Mouse (Mus musculus) heart, postnatal 14 days (tissue): ENCODE results near the gene Sost. TPM values are rescaled to one million over a fixed set of nuclear protein-coding genes. Genes with fewer than 3 reads are reported as not detected.

Experiments
- DNase-seq, 2 experiments: peaks; one replicate each; pipeline ENCODE4 v3.0.0; 2021 to 2022
- intact Hi-C: fragments of 180-260 bp; cut with DNase I; formaldehyde crosslinking; loops from one replicate; pipeline ENCODE4 v1.15.1; 2025
- total RNA-seq, 2 experiments: library from RNA; stranded (reverse); gene quantifications; 2 replicates each; pipeline ENCODE4 v1.2.3; 2021

Sost gene
- total RNA-seq, 2 experiments from 2014 or later, result 0.68 to 1.3 TPM

DNA sequence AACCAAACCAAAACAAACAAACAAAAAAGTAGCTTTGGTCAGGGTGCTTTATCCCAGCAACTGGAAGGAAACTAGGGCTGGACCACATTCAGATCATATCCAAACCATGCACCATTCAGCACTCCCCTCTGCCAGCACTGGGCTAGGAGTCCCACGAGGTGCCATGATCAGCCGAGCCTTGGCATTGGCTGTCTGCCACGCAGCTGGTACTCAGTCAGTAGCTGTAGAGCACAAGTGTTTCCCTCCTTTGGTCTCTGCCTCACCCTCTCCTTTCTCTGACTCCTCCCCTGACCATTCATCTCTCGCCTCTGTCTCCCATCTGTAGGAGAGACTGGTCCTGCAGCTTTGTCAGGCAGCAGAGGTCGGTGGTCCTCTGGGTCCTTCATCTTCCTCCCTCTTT lies 9.3 kb downstream of the Sost start:
- no peak for DNase-seq
- intact Hi-C loops, result no loop called here

DNA sequence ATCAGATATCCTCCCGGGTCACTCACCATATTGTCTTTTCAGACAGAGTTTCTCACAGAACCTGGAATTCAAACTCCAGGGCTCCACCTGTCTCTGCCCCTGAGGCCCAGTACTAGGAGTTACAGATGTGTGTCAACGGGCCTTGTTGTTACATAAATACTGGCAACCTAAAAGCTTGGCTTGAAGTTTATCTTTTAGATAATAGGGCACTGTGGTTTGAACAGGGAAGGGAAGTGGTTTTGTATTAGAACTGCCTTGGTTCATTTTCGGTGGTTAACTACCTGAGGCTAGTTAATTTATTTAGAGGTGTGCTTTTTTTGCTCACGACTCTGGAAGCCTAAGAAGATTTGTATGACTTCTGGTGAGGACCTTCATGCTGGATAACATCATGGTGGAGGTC lies 13.4 kb downstream of the Sost start:
- intact Hi-C loops, result no loop called here
- DNase-seq, result no peak

DNA sequence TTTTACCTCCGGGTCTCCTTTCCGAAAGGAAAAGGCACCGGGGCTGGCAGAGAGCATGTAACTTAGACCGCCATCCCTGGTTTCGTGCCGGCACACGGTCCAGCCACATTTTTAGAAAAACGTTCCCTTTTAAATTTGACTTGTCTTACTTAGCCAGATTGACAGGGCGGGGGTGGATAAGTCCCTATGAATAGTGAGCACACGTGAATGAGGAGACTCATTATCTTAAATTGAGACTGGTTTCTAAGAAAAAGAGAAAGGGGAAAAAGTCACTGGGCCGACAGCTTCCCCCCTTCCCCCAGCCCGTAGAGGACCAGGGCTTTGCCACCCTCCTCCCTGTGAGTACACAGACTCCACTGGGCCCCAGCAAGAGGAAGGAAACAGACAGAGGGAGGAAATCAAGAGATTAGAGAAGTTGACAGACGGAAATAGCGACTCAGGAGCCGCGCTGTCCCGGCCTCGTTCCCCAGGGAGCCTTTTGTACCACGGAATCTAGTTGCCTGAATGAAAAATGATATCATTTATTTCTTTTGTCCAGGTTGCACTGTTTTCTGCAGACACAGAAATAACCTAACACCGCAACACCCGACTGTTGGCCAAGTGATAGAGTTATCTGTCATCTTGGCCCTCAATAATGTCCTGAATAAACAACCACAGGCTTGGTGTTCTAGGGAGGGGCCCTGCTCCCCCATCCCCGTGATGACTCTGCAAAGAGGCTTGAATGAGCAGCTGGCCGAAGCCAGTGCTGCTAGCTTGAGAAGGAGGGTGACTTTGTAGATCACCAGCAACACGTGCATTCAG lies 14.1 kb downstream of the Sost start:
- intact Hi-C loops, result no loop called here

DNA sequence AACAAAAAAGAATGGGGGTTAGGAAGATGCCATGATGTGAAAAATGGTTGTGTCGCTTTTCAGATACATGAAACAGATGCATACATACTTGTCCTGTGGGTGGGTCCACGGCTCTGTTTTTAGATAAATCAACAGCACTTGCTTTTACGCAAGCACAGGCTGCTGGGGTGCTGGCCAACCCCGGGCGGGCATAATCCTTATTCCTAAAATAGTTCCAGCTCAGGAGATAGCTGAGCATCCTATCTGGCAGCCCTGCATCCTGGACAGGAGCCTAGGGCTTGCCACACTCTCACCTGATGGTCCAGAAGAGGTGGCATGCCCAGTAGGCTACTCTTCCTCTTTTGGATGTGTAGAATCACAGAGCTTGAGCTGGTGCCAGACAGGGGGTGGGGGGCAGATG lies 16.8 kb downstream of the Sost start:
- intact Hi-C loops, result no loop called here
- DNase-seq, result no peak

More for the DNA sequence above, 14.1 kb downstream of the Sost start:
- DNase-seq, result peak; percentile 70

DNA sequence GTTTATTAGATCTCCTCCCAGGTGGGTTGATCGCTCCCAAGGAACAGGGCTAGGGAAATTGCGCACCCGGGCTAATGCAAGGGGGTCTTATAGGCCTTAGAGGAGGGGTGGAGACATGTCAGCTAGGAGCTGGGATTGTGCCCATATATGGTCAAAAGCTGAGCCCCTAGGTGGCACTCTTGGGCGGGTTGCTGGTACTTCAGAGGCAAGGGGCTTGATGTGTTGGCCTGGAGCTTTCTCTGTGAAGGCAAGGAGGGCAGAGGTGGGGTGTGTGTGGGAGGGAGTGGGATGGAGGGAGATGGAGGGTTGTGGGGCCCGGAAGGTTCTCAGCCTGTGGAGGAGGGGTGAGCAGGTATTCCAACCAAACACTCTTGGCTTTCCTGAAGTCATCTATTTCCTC lies 20.3 kb downstream of the Sost start:
- intact Hi-C loops, result no loop called here
- no peak for DNase-seq

DNA sequence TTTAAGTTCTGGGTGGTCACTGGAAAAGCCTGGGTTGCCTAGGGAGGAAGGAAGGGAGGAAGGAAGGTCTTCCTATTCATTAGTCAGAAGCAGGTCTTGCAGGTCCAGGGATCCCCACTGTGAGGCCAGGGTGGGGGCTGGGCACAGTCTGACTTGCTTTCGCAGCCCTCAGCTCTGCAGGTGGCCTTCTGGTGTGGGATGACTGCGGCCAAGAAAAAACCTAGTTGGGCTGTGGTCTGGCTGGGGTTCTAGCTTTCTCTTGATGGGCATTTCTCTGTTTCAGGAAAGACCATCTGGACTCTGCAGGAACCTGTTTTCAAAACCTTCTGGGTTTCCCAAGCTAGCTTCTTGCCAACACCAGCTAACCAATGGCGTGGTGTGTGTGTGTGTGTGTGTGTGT lies 23.8 kb downstream of the Sost start:
- intact Hi-C loops, result no loop called here

DNA sequence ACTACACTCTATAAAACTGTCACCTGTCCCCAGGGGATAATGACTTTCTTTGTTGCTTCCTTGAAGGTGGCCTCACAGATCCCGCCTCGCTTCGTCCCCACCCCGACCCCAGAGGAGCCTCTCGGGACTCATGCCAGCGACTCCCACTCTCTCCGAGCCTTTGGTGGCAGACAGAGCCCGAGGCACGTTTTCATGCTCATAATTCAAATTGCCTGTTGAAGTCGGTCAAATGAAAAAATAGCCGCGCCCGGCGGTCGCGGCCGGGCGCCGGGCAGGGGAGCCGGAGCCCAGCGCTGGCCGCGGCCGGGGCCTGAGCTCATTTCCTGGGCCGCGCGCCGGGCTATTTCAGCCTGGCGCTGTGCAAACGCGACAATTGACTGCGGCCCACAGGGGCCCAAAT lies 29.7 kb downstream of the Sost start:
- intact Hi-C loops, result no loop called here

More for the DNA sequence above, 23.8 kb downstream of the Sost start:
- DNase-seq, result no peak

DNA sequence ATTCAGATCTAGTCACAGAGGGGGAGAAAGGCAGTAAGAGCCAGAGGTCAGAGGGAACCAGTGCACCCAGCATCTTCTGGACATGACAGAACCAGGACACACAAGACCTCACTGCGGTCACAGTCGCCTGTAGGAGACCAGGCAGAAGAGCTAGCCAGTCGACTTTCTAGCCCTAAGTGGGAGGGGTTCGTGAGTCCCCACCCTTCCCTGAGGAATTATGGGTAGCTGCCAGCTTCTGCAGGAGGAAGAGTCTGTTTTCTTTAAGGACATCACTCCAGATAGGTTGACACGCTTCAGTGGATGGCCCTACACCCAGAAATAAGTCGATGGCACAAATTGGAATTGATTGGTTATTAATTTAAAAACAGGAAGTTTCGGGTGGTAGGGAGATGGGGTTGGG lies 30.4 kb downstream of the Sost start:
- intact Hi-C loops, result no loop called here

More for the DNA sequence above, 29.7 kb downstream of the Sost start:
- DNase-seq, result peak; percentile 61 to 68

DNA sequence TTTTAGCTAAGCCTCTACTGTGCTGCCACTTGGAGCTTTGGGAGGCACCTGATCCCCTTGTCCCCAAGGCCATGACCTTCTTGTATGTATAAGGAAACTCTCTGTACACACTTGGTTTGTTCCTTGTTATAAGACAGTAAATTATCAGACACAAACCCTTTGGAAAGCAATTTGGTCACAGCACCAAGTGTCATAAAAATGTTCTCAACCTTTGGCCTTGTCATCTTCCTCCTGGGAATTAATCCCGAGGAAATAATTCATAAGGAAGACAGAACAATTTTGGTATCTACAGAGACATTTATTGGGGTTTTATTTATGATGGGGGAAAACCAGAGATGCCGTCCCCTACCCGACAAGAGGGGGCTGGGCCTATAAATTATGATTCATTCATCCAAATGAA lies 31.1 kb downstream of the Sost start:
- no peak for DNase-seq
- intact Hi-C loops, result no loop called here

More for the DNA sequence above, 30.4 kb downstream of the Sost start:
- DNase-seq, result no peak

DNA sequence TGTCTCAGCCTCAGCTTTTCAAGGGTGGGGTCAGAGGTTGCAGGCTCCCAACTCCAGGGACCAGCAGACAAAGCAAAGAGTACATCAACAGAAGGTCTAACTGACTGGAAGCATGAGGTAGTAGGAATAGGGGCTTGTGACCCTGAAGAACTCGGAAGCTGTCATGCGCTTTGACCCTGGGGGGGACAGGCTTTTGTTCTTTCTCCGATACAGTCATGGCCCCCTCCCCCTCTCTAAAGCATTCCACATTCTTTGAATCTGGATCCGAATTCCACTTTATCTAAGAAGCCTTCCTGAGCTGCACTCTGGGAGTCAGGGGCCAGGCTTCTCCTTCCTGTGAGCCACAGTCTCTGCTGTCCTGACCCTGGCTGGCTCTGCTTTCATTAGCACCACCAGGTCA lies 34.8 kb downstream of the Sost start:
- intact Hi-C loops, result no loop called here
- no peak for DNase-seq

DNA sequence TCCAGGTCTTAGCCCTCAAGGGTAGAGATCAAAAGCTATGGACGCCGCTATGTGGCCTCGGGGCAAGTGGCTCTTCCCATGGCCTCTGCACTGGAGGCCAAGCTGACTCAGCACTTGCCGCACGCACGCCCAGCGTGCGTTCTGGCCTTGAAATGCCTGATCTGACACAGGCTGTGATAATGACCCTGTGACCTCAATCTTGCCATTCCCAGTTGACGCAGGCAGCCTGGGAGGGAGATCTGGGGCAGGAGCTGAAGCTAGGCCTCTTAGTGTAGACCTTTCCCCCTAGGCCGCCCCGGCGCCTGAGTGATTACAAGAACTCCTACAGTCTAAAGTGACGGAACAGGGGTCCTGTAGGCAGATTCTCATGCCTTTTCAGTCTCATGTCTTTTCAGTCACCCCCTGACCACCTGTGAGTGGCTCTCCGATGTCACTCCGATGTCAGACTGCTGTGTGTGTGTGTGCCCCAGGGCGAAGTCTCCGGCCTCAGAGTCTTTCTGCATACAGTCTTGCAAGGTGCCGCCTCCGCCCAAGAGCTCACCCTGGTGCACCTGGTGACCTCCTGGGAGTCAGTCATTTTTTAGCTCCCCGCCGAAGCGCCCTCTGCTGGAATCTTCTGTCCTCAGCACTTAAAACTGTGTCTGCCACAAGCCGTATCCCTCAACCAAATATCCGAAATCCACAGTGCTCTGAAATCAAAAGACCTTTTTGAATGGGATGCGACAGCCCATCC lies 38.6 kb downstream of the Sost start:
- intact Hi-C loops, result loop anchor here (10.0 kb wide), 1 partner anchor 207 kb away; no protein-coding TSS in a partner anchor
- peak in 1 of 2 experiments; percentile 36 for DNase-seq

DNA sequence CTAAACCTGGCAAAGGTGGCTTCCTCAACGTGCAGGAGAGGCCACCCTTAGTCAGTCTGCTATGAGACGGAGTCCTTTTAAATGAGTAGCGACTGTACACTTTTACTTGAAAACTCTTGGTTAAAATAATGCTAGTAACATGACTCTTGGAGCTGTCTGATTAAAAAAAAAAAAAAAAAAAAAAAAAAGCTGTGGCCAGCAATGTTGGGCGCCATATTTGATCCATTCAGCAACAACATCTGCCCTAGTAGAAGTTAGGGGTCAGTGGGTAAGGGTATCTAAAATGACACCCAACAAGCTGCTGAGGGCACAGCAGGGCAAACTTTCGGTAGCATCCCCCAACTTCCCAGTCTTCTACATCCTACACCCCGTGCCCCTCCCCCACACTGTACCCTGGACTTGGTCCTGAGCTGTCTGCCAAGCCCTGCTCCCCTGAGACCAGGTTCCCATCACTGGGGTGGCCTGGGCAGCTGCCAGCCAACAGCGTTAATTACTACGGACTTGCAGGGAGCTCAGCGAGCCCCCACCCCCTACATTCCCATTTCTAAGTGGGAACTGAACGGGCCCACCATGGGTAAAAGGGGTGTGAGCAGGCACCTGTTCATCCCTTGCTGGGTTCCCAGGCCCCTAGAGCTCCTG lies 39.7 kb downstream of the Sost start:
- no peak for DNase-seq
- intact Hi-C loops, result loop anchor here (10.0 kb wide), 1 partner anchor 208 kb away; no protein-coding TSS in a partner anchor

DNA sequence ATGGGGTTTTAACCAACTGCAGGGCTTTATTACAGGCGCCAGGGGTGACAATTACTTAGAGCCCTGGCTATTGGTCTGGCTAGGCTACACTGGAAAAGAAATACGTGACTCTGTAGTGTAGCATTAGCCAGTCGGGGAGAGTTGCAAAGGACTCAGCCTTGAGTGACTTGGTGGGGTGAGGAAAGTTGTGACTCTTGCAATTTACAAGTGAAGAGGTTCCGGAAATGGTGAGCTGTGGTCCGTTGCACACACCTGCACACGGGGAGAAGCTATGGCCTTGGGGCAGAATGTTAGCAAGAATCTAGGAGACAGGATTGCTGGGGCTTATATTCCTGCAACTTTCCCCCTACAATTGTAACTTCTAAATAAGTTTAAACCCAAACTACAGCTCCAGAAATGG lies 41.2 kb downstream of the Sost start:
- intact Hi-C loops, result loop anchor here (10.0 kb wide), 1 partner anchor 209 kb away; no protein-coding TSS in a partner anchor
- DNase-seq, result no peak

DNA sequence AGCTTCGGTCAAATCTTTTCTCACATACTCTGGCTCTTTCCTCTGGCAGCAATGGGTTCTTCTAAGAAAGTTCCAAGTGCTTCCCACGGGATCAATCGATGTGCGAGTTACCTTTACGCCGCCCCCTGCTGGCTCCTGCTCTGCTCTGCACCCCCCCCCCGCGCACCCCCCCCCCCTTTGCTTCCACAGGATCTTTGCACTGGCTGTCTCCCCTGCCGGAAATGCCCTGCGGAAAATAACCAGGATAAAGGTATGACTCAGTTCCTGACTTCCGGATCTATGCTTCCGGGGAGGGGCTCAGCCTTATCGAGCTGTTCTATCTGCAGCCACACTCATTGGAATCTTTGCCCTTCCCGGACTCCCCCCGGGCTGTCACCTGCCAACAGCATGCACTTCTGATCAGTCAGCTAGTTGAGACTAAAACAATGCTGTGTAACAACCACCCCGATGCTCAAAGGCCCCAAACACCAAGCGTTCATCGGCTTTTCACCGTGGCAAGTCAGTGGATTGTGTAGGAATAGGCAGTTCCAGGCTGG lies 42.3 kb downstream of the Sost start:
- intact Hi-C loops, result loop anchor here (10.0 kb wide), 1 partner anchor 210 kb away; no protein-coding TSS in a partner anchor
- no peak for DNase-seq

DNA sequence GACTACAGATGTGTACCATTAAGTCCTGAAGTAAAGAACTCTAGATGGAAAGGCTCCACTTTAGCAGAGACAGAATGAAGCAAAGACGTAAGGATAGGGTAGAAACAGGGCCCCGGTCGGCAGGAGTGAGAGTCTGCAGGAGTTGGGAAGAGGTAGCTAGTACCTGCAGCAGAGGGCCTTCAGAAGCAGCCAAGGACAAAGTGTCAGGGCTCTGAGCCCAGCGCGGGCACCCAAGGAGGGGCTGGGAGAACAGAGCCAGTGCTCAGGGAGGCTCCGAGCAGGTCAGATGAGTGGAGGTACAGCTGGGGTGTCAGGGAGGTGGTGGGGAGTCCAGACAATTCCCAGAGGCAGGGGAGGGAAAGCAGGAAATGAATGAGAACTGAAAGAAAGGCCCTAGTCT lies 42.8 kb downstream of the Sost start:
- intact Hi-C loops, result loop anchor here (10.0 kb wide), 1 partner anchor 211 kb away; no protein-coding TSS in a partner anchor
- DNase-seq, result no peak

DNA sequence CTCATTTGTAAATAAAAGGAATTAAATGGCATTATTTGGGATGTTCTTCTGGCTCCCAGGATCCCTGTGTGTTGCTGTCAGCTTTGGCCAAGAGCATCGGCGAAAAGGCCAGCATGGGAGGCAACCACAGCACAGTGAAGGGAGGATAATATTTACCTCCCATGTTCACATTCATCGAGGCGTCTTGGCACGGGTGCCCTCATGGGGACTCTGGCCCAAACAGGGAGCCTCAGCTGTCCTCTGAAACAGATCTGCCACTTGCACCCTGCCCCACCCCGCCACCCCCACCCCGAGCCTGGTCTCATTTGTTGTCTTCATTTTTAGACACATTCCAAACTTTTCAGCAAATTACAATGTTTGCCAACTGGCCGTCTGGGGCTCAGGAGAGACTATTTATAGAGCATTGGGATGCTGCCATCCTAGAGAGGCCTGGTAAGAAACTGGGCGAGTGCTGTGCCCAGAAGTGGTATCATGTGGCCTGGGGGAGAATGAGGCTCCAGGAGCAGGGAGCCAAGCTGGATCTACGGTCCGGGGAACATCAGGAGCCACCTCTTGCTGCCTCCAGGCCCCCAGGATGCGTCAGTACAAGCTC lies 45.4 kb downstream of the Sost start:
- intact Hi-C loops, result loop anchor here (10.0 kb wide), 1 partner anchor 213 kb away; no protein-coding TSS in a partner anchor
- DNase-seq, result peak; percentile 19 to 63

DNA sequence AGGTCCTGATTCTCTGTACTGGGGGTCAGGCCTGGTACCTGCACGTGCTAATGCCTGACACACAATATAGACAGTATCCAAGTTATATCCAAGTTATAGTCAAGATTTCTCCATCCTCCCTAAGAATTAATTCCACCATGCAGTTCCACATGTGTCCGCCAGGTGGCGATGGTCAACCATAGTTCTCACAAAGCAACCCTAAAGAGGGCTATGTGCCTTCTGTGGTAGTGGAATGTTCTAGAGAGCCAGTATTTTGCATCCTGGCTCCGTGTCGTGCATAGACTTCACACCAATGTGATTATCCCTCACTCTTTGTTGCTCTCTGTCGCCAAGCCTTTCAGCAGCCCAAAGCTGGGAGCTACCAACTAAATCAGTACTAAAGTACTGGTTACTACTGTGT lies 47.2 kb downstream of the Sost start:
- intact Hi-C loops, result loop anchor here (1.0 to 10.0 kb wide), 4 partner anchors 50 to 255 kb away; partner anchors contain the start of gene Arl4d
- DNase-seq, result peak; percentile 81 to 88

DNA sequence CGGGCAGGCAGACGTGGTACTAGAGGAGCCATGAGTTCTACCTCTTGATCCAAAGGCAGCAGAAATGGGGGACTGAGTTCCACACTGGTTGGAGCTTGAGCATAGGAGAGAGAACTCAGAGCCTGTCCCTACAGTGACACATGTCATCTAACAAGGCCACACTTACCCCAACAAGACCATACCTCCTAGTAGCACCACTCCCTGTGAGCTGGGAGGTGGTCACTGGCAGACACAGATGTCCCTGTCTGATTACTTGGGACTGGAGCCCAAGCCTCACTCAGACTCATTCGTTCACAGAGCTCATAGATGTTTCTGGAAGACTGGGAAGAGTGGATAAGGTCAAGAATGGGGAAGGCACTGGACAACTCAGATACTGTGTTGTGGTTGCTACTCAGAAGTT lies 48.2 kb downstream of the Sost start:
- intact Hi-C loops, result loop anchor here (1.0 to 10.0 kb wide), 3 partner anchors 51 to 254 kb away; partner anchors contain the start of gene Arl4d
- no peak for DNase-seq

DNA sequence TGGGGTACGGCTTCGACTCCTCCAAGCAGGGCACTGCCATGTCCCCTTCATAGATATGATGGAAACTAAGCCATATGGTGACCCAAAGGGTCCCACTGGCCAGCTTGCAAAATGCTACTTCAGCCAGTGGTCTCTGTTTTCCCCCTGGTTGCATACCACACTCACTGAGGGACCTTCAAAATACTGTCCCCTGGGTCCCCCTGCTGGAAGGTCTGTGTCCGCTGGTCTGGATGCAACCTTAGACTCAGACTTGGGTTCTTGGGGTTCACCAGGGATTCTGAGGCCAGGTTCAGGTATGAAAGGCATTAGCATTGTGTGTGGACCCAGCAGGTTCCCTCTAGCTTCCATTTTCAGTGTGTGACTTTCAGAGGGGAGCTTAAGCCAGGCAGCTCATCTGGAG lies 50.0 kb downstream of the Sost start:
- intact Hi-C loops, result loop anchor here (10.0 kb wide), 2 partner anchors 118 to 252 kb away; partner anchors contain the start of gene Arl4d

DNA sequence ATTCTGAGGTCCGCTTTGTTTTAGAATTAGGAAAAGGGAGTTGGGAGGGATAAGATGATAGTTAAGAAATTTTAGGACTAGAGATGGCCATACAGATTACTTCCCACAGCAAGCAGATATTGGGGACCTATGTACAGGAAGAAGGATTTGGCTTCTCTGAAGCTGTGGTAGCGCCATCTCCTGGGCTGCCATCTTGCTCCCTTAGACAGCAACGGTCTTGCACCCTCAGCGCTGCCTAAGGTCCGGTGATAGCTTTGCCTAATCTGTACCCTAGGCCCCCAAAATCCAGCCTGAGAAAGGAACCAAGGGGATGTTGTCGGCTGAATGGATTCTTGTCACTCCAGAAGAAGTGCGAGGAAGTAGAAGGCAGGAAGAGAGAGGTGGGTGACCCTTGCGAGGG lies 53.2 kb downstream of the Sost start:
- no peak for DNase-seq
- intact Hi-C loops, result loop anchor here (10.0 kb wide), 2 partner anchors 121 to 249 kb away; partner anchors contain the start of gene Arl4d

More for the DNA sequence above, 50.0 kb downstream of the Sost start:
- DNase-seq, result no peak
